Mouse (Mus musculus) erythroblast, adult 5-6 weeks (primary cell): ENCODE results near the gene Ihh. TPM values are rescaled to one million over a fixed set of nuclear protein-coding genes. Genes with fewer than 3 reads are reported as not detected.

Experiments
- ATAC-seq: replicated peaks from 2 replicates; pipeline ENCODE4 v1.8.0; 2016; ENCODE audit warnings: moderate number of reproducible peaks, mild to moderate bottlenecking, moderate TSS enrichment, inconsistent platforms; ENCODE audit not compliant: poor library complexity, low FRiP score, severe bottlenecking
- total RNA-seq, 2 experiments: library from RNA; stranded (forward) in 1 of 2; stranded (reverse) in 1 of 2; fragments of 150-400 nt in 1 of 2; fragments of 200-764, 138-1000 nt in 1 of 2; gene quantifications; 2 replicates each; pipeline versions ENCODE4 v1.2.3 to v1.2.4; 2015 to 2017; ENCODE audit warnings: low replicate concordance in 2 of 2

Gene Ihh
- total RNA-seq (2015; ENCODE audit: low replicate concordance) = not detected in 2 replicates
- total RNA-seq (2017; ENCODE audit: low replicate concordance) = 0.28 TPM in 1 of 2 replicates, not detected in the other

DNA sequence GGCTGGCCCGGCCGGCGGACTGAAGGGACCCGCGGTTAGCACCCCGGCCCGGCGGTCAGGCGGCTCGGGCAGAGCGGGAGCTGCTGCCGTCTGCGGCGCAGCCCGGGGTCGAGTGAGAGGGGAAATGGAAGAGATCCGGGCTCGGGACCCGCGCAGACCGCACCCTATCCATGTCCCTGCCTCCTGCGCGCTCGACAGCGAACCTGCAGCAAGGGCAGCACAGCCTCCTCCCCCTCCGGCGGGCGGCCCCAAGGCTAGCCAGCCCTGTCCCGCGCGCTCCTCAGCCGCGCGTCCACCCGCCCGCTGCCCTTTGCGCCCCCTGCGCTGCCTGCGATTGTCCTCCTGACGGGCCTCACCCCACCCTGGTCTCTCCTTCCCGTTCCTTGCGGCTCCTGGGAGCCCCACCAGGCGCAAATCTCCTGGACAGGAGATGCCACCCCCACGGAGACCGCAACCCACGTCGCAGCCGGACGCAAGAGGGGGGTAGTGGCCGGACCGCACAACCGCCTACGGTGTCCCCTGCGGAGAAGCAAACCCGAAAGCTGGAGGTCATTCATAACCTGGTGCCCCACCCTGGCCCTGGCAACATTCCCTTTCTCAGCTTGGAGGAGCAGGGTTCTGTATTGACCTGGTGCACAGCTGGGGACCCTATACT, at the start of gene Ihh:
Gene Ihh, minus strand, starts transcription at position 117 of the 655 bp plus-strand sequence.
- ATAC-seq = no peak

DNA sequence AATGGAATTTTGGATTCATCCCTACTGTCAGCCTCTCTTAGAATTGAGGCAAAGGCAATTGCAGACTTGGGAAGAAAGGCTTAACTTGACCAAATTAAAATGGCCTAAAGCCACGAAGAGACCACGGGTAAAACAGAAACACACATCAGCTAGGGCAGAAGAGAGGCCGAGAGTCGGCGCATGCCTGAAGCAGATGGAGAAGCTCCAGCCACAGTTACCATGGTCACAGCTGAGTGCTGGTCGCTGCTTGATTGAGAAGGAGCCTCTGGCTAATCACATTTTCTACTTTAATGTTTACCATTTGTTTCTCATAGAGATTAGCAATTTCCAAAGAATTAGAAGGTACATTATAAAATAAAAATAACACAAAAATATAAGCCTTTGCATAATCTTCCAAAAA, 49.7 kb upstream of the Ihh start:
- no peak for ATAC-seq

DNA sequence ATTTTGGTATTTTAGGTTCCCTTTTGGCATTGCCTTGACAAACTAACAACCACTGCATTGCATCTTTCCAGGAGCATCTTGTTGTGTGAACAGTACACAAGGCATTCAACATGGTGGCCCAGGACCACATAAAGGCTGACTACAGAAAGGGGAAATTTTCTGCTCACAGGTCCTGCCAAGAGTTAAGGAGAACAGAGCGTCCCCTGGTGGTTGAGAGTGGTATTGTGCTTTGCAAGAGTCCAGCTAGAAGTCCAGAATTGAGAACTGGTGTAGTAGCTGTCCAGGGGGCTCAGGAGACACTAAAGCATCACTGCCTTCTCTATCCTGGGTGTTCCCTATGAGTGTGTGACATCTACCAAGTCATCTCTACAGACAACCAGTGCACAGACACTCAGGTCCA, 49.0 kb upstream of the Ihh start:
- no peak for ATAC-seq

DNA sequence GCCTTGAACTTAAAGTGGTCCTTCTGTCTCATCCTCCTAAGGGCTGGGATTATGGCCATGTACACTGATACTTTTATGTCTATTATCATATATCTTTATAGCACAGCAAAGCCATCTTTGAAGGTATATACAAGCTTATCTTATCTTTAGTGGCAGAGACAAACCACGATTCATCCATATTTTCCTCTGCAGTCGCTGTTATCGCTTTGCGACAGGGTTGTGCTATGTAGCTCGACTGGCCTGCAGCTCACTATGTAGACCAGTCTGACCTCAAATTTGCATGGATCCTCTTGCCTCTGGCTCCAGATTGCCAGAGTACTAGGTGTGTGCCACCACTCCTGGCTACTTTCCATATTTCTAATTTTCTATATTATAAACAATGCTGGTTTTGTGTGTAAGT, 47.7 kb upstream of the Ihh start:
- ATAC-seq = no peak

DNA sequence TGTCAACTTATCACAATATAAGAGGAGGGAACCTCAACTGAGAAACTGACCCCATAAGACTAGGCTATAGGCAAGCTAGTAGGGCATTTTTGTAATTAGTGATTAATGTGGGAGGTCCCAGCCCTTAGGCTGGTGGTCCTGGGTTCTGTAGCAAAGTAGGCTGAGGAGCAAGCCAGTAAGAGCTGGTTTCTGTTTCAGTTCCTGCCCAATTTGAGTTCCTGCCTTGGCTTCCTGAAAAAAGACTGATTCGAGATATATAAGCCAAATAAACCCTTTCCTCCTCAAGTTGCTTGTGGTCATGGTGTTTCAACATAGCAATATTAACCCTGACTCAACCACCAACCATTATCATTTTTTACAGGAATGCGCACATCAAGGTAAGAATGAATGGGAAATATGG, 45.8 kb upstream of the Ihh start:
- ATAC-seq = no peak

DNA sequence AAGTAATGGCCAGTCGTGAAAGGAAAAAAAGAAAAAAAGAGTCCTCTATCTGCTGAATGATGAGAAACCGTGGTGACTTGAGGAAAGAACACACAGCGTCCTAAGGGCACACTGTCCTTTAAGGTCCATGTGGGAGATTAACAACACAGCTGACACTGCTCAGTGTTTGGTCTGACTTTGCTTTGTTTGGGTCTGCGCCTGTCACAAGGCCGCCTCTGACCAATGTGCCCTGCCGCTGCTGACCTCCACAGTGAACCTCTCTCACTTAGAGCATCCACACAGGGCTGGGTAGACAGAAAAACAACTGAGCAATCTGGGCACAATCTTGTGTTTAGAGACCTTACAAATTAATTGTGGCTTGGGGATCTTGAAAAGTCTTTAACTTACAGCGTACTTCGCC, 25.5 kb upstream of the Ihh start:
- ATAC-seq = no peak

DNA sequence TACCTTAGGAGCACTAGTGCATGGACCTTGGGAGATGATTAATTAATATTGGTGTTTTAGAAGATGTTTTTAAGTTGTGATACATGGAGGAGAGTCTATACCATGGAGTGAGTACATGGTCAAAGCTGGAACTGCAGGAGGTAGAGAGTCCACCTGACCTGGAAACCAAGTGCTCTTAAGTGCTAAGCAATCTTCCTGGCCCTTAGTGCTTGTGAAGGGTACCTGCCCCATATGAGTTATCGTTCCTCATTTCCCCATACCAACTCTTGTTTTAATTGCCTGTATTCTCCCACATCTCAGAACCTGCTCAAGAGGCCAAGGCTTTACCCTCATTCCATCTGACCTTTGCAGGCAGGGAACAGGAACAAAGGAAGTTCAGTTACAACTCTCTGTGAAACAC, 24.5 kb upstream of the Ihh start:
- no peak for ATAC-seq

DNA sequence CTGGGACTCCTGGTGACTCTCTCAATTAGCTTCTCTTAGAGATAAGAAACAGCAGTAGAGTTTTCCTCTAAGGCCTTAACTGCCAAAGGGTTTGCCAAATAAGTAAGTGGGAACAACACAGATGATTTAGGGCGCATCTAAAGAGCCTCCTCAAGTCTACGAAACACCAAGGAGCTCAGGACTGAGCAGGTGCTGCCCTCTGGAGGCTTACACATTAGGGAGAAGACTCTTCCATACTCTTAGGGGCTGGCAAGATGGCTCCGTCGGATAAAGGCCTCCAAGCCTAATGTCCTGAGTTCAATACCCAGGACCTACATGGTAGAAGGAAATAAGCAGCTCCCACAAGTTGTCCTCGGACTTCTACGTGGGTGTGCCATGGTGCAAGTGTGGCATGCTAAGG, 22.1 kb upstream of the Ihh start:
- no peak for ATAC-seq

DNA sequence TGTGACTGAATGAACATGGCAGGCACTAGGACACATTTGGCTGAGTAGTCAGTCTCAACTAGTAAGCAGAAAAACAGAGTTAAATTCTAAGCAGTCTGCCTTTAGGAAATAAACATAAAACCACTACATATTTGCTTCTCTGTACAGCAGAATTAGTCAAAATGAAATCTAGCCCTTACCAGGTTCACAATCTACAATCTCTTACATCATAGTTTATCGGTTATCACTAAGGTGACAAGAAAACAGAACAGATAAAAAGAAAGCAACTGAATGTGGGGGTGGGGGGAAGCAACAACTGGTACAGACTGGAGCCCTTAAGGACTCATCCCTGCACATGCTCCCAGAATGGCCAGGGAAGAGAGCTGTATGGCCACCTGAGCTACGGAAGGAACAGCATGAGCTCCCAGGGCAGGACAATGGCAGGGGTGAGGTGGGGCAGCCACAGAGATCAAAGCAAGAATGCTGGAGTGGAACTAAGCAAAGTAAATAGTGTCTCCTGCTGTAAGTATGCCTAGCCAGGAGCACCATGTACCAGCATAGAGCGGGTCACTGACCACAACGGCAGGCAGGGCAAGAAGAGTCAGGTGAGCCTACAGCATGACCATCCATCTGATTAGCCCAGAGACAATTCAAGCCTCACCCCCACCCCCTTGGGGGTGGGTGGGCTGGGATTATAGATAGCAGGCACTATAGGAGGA, 20.0 kb upstream of the Ihh start:
- ATAC-seq = no peak

DNA sequence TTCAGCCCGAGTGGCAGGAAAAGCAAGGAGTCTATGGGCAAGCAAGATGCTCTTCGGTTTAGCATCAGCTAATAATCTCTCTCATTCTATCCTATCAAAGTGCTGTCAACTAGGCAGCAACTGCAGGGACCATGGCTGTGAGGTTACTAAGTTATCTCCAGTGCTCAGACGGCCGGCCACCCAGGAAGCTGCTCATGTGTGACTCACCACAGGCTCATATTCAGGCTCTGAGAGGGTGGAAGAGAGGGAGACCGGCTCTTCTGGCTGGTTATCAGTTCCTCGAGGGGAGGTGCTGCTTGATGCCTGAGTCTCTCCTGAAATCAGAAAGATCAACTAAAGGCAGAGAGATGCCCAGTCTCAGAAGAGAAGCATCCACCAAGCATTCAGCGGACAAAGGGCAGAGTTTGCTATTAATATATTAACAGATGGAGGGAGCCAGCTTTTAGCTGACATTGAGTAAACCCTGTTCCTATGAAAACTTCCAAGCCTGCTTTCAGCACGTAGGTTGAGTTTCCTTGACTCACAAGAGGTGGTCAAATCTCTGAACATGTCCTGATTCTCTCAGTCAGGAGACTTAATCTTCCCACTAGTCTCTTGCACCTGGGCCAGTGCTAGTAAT, 16.6 kb upstream of the Ihh start:
- no peak for ATAC-seq

DNA sequence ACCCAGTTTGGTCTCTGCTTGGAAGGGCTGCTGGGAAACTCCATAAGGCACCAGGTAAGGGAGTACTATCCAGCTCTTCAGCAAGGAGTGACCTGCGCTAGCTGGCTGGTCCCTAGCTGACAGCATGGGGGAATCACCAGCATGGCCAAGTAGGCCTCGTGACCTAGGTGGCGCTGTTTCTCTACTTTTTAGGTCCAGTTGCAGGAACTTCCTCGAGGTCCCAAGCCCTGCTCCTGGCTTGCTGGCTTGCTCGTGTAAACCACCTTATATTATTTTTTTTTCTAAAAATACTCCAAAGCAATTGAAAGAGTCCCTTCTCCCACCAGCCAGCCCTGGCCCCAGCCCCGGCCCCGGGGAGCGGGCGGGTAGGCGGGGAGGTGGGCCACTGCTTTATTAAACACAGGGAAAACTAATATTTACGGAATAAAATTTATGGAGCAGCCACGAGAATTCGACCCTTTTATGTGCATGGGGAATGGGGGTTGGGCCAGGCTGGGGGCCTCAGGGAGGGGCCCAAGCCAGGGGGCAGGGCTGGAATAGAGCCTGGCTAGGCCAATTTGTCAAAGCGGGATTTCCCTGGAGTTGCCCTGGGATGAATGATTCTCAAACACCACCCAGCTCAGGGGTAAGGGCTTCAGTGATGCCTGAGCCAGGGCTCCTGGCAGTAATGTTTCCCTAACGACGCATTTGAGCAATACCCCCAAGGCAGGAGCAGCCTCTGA, 13.2 kb upstream of the Ihh start:
- no peak for ATAC-seq

DNA sequence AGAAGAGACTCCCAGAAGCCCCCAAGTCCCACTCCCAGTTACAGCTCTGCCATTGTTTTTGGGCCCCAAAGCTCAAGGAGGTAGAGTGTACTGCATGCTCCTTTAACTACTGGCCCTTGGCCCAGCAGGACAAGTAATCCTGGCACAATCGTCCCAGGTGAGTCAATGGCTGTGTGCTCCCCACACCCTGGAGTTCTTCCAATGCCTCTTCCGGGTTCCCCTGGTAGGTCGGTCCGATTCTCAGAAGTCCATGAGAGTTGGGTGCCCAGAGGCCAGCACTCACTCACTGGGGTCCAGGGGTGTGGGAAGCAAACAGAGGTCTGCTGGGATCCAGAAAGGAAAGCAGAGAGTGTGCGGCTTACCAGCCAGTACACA, 11.4 kb upstream of the Ihh start:
- no peak; the same call in 1 of the 2 replicates for ATAC-seq

DNA sequence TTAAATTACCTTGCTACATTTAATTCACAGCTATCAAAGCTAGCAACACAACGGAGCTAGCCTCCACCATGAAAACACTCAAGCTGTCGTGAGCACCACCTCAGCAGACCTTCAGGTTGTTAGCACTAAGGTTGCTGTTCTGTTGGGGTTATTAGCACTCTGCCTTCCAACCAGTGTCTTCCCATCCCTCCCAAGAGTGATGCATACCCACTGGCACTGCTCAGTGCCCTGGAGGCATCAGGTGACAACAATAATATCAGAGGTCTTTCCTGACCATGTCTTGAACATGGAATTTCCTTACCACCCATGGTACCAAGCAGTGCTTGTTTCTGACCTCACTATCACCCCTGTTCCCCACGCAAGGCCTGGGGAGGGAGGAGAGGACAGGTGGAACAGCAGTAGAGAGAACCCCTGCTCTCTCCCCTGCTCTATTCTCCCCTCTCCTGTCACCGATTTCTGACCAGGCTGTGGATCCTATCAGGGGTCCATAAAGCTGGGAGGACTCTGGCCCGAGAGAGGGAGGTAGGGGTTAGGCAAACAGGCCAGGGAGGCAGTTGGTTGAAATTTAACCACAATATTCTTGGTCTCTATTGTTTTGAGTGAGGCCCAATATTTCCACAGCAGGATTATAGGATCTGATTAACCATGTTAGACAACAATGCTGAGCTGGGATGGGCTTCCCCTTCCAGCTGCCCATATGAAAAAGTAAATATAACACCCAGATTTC, 10.8 kb upstream of the Ihh start:
- no peak for ATAC-seq

DNA sequence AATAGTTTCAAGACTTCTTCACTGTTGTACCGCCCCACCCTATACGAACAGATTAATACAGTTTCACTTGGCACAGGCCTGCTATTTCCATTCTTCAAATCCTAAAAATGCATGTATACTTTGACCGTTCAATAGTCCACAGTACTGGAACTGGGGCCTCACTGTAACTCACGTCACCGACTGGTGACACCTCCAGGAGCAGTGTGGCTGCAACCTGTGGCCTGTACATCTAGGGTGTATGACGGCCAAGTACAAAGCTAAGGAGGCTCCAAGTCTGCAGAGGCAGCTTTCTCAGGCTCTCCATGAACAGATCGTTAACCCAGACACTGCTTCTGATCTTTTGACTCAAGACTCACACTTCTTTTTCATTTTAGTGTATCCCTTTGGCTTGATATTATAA, 10.2 kb upstream of the Ihh start:
- ATAC-seq = no peak

DNA sequence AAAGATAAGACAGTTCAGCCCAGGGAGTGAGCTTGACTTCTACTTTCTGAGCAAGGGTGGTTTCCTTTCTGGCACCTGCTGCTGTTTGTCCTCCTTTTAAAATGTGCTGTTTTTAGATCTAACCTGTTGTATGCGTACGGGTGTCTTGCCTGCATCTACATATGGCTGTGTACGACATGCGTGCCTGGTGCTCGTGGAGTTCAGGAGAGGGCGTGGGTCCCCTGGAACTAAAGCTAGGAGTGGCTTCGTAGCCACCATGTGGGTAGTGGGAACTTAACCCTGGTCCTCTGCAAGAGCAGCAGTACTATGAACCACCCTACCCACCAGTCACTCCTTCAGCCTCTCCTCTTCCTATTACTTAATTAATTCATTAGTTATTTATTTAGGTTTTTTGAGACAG, 8.6 kb upstream of the Ihh start:
- no peak for ATAC-seq

DNA sequence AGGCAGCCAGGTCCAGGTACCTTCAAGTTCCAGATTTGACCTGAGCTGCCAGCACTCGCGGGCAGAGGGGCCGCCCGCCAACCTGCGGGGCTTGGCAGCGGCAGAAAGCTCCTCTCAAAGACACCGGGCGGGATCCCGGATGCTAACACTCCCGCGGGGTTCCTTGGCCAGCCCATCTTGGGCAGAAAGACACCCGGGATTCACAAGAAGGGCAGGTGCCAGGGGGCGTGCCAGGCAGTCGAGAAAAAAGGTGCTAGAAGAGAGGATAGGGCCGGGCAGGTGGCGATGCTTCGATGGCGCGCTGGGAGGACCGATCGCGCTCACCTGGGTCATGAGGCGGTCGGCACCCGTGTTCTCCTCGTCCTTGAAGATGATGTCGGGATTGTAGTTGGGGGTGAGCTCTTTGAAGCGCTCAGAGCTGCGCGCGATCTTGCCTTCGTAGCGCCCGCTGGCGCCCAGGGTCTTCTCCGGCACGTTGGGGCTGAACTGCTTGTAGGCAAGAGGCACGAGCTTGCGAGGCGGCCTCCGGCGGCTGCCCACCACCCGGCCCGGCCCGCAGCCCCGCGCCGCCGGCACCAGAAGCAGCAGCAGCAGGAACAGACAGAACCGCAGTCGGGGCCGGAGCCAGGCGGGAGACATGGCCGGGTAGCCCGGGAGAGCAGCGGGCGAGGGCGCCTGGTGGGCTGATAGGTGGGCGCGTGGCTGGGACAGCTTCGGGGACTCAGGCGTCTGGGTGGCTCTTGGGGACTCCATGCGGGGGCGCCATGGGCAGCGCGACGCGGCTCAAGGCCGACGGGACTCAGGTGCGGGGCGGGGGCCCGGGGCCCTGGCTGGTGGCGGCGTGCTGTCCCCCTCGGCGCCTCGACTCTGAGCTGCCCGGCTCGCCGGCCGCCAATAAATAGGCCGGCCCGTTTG, 639 bp downstream of the Ihh start:
- no peak for ATAC-seq

DNA sequence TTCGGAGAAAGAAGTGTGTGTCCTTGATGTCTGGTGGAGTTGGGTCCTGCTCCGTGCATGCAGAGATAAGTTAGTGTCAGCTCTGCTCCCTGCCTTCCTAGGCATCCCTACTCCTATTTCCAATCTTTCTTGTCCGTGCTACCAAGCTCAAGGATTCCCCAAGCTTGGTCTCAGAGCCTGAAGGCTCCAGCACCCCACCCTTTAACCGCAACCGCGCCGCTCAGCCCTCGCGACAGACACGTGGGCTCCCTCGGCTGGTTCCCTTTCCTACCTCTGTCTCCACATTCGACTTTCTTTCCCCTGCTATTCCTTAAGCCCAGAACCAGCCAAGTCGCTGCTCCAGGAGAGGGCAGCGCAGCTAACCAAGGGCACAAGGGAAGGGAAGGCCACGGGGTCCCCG, 1.4 kb downstream of the Ihh start:
- ATAC-seq = no peak

DNA sequence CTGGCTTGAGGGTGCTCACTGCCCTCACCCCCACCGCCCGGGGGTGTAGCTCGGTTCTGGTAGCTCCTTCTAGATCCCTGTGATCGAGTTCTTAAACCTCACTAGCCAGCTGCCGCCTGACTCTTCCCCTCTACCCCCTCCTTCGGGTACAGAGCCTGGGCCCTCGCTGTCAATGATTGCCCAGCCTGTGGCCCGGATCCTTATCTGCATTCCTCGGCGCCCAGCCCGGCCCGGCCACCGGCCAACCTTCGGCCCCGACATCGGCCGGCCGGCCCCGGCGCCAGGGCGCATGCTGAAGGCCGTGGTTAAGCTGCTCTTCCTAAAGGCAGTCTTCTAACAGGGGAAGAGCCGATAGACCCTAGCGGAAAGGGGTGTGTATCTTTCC, 1.8 kb downstream of the Ihh start:
- ATAC-seq = no peak
